Mouse (Mus musculus) retina, postnatal 1 day (tissue): Measurements from ENCODE around the gene Svs1.
"Not testable (repeated sequence)": the region's sequence is repeated elsewhere in the genome, so short reads cannot be mapped to it uniquely, and the experiment has no call there.

Experiments
- DNase-seq: peaks from one replicate; pipeline ENCODE4 v3.0.0-alpha.2; 2012

The Svs1 gene

DNA sequence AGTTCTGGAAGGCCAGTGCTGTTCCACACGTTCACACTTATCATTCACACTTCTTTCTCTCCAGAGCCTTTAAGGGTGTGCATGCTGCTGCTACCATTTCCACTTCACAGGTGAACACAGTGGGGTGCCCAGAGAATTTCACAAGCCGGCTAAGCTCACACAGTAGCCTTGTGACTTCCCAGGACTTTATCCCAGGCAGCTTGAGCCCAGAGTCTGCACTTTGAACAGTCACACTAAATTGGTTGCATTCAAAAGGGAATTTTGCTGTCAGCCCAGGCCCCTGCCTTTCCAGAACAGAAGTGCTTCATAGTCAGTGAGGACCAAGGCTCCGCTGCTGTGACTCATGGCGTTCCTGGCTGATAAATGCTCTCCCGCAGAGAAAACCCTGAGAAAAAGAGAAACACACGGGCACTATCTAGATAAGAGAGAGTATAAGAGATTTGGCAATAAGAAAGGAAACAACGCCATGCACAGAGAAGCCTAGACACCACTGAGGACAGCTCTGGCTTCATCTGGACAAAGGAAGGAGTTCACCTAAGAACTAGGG, at the start of gene Svs1:
Gene Svs1 (plus strand): TSS at position 418 of the 547 bp plus-strand sequence.
- no peak for DNase-seq

DNA sequence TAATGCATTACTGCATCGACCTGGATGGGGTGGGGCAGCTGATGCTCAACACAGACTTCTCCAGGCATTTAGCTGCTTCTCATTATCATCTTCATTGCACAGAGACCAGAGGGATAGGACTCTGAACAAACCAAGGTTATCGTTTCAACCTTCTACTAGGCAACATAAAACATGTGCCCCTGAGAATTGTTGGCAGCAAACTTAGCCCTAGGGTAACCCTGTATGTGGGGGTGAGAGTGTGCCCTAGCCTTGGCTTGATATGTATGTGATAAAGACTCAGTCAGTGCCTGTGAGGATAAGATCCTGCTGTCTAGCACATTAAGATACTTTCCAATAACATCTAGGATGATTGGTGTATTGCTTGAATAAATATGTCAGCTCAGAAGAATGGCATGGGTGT, 37.1 kb upstream of the Svs1 start:
- DNase-seq = no peak

DNA sequence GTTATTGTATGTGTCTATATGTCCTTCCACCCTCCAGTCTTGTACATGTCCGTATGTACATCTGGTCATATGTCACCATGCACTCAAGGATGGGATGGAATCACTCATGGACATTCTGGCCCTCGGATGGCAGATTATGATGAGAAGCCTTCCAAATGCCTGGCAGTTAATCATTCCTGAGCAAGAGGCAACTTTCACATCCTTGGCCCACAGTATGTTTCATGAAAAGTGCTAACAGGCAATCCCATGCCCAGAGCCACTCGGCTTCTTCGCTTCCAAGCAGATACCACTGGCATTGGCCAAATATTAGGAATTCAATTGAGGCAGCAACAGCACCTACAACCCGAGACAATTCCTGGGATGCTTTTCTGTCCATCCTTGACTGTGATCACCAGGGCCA, 36.0 kb upstream of the Svs1 start:
- DNase-seq = no peak

DNA sequence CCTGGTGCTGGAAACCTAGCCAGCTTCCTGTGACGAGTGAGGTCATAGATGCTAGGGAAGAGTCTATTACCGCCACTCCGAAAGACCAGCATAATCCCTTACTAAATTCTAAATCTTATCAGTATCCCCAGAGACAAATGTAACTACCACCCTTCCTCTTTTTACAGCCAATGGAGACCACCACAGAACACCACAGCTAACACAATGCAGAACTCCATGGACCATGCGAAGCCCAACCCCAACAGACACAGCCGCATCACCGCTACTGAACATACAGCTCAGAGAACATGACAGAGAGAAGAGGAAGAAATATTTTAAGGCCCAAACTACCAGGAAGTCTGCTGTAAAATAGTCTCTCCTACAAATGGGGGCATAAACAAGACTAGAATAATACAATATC, 35.0 kb upstream of the Svs1 start:
- no peak for DNase-seq

DNA sequence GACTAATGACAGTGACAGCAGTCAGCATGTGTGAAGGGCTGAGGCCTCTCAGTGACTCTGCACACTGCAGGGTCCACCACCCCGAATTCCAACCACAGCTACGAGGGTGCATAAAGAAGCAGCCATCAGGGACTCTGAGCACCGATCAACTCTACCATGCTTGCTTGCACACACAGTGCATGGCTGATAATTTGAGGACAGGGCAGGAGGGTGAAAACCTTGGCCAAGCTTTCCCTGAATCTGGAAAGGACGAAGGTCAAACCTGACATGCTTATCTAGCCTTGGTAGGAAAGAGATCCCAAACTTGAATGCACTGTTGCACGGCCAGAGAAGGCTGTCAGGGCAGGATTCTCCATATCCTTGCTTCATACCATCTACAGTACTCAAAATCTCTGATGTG, 33.4 kb upstream of the Svs1 start:
- DNase-seq = no peak

DNA sequence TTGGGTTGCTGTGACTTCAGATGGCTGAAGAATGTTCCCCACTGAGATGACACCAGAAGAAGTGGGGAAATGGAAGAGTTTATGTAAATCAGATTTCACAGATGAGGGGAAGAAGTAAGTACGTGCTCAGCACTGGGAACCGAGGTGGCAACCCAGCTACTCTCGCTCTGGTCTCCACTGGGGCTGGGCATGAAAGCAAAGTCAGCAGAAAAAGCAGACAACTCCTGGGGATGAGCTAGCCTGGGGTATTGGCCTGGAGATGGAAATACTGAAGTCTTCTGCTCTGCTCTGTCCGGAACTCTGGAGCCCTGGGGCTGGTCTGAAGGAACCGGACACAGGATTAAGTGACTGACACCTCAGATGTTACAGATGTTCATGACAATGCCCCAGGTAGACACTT, 32.5 kb upstream of the Svs1 start:
- no peak for DNase-seq

DNA sequence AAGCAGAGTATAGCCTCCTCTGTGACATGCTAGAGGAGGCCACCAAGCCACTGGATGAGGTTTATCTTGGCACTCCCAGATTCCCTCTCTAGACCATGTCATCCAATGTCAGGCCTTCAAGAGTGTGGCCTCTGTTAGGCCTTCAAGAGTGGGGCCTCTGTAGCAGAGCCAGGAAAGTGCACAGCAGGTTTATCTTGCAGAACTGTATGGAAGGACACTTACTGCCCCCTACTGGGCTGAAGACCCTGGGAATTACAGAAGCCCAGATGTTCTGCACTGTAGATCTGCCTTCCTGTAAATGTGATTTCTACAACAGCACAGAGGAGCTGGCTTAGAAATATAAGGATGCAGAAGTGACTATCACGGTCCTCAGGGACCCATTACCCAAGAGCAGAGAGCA, 31.7 kb upstream of the Svs1 start:
- DNase-seq = peak; percentile 62

DNA sequence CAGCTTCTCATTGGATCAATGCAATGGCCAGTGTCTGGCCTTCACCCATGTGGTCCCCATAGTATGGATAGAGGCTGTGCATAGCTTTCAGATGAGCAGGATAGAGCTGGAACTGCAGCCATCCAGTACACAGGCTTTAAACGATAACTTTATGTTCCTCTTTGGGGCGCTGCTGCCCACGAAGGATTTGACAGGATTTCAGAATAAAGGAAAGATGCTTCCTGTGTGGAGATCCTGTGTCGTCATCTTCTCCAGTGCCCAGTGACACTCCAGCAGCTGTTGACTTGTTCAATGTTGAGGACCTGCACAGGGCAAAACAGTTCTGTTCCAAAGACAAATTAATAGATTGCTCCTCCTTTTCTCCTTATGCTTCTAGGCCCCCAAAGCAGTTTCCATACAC, 29.9 kb upstream of the Svs1 start:
- DNase-seq = no peak

DNA sequence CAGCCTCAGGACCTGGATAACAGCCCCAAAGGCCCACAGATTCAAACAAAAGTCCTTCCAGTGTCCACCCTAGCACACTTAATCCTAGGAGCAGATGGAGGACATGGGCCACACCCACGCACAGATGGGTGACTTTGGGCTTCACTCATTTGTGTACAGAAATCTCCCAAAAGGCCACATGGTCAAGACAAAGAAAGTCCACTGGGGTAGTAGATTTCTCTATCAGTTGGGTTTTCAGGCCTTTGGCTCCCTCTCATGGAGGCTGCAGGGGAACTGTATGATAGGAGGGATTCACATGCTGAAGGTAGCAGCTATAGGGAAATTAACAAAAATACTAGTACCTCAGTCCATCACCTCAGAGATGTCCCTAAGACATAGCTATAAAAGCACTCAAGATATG, 28.6 kb upstream of the Svs1 start:
- DNase-seq = peak; percentile 65

DNA sequence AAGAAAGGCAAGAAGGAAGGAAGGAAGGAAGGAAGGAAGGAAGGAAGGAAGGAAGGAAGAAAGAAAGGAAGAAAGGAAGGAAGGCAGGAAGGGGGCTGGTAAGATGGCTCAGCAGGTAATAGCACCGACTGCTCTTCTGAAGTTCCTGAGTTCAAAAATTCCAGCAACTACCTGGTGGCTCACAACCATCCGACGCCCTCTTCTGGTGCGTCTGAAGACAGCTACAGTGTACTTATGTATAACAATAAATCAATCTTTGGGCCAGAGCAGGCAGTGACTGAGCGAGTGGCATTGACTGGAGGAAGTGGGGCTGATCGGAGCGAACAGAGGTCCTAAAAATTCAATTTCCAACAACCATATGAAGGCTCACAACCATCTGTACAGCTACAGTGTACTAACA, 27.5 kb upstream of the Svs1 start:
- peak; percentile 14 for DNase-seq

DNA sequence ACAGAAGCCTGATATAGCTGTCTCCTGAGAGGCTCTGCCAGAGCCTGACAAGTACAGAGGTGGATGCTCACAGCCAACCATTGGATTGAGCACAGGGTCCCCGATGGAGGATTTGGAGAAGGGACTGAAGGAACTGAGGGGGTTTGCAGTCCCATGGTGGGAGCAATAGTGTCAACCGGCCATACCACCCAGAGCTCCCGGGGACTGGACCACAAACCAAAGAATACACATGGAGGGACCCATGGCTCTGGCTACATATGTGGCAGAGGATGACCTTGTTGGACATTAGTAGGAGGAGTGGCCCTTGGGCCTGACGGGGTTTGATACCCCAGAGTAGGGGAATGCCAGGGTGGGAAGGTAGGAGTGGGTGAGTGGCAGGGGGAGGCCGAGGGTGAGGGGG, 20.0 kb upstream of the Svs1 start:
- DNase-seq = not testable (repeated sequence)

DNA sequence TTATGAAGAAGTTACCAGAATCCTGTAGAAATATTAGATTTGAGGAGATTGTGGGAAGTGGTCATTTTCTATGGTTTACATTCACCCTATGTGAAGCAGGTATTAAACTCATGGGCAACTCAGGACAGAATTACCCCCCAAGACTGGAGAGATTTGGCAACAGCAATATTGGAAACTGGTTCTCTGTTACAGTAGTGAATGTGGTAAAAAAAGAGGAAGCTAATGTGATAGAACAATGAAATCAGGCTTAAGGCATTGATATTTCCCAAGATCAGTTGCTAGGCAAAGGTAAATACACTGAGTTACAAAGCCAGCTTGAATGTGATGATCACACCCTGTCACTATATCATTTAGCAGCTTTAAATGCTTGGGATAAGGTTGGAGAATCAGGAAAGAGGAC, 18.8 kb upstream of the Svs1 start:
- no peak for DNase-seq

DNA sequence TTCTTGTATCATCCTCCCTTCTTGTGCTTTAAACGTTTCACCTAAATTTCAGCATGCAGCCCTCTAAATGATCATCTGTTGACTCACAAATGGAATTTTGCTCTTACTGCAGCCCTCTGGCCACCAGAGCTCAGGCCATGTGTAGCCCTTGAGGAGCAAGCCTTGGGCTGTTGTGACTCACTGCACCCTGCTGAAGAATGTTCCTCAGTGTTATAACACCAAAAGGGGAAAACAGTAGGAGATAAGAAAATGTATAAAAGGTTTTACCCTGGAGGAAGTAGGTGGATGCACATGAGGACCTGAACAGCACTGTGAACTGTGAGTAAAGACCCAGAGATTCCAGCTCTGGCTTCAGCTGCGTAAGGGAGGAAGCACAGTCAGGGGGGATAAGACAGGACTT, 12.0 kb upstream of the Svs1 start, which contains the start of gene Doxl2:
Gene Doxl2 (plus strand): TSS at position 301 of the 400 bp plus-strand sequence.
- DNase-seq = no peak

DNA sequence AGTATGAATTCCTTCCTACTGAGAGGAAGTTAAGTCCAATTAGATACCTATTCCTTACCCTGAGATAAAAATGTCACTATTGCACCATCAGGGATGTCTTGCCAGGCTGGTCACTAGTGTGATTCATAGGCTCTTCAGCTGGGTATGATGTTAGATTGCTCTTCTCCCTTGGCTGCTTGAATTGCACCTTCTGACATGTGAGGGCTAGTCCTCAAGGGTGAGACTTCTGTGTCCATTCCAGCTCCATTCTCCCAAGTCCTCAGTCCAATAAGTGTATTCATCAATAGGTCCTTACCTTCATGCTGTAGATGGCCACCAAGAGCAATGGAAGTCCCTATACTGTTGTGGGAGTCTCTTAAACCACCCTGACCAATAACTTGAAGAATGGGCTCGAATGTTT, 7.0 kb upstream of the Svs1 start:
- DNase-seq = no peak

DNA sequence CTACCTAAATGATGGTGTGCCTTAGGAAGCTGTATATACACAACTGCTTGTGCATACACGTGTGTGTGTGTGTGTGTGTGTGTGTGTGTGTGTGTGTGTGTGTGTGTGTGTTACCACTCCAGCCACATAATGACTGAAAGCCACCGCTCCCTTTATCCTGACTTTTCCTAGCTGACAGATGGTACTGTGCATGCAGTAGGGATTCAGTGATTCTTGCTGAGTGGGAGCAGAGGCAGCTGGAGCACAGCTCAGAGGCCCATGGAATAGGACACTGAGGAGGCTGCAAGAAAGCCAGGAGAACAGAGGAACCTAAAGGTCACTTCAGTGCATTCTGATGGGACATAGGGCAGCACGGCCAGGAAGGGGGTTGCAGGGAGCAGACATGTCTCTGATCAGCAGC, 4.4 kb upstream of the Svs1 start:
- no peak for DNase-seq

DNA sequence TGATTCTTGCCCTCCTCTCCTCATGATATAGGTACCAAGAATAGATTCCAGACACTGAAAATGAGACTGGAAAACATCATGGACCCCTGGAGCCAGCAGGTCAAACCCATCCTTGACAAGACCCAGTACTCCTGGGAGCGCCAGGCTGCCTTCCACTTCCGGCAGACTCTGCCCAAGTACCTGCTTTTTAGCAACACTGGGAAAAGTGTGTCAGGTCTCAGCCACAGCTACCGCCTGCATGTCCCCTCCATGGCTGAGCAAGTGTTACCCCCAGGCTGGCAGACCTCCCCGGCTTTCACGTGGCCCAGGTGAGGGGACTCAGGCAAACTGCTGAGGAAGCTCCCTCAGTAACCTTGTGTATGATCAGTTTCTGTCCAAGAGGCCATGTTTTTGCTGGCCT, 3.3 kb downstream of the Svs1 start:
- no peak for DNase-seq

DNA sequence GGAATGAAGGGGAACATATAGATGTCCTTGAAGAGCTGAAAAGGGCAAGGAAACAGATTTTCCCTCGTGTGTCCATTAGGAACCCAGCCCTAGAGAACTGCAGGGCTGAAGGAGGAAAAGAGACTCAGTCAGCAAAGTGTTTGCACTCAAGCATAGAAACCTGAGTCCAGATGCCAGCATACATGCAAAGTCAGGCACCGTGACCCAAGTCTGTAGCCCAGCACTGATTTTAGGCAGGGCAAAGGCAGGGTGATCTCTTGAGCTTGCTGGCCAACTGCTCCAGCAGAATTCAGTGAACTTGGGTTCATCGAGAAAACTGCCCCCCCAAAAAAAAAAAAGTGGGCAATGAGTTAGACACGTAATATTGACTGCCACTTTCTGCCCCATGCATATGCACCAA, 5.3 kb downstream of the Svs1 start:
- DNase-seq = no peak

DNA sequence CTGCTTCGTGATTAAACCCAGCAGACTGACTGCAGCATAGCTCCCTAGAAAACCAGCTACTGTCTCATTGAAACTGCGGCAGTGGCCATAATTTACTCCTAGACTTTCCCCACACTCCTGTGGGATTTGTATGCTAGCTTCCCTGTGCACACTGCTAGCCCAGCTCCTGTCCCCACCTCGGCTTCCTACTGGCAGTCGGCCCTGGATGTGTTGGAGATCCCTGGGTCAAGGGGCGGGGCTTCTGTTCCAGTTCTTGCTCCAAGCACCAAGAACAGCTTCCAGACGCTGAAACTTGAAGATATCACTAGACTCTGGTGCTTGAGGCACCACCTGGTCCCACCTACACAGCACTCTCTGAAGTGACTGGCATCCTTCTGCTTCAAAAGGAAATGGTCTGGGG, 11.5 kb downstream of the Svs1 start:
- no peak for DNase-seq

DNA sequence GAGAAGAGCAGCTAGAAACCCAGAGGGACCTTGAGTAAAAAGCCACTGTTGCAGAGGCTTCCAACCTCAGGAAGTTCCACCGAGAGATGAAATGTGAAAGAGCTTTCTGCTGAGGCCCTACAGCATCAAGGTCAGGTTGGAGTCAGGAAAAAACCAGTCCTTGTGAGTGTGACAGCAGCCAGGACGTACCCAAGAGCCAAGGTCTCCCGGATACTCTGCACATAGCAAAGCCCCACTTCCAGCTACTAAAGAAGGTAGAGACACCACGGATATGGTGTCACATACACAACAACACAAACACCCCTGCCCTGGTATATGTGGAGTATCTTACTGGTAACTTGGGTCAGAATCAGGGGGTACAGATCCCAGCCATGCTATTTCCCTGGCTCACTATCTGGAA, 12.1 kb downstream of the Svs1 start:
- DNase-seq = no peak

DNA sequence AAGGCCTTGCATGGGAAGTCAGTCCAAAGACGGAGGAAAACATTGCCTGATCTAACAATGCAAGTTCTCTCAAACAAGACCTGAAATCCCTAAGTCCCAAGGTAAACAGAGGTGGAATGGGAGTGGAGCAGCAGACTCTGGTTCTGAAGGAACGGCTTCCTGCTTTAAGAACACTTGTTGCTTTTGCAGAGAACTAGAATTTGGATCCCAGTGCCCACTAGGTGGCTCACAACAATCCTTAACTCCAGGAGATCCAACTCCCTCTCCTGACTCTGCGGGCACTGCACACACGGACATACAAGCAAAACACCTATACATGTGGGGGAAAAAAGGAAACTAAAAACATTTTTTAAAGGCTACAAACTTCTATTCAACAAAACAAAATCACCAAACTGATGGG, 16.7 kb downstream of the Svs1 start:
- DNase-seq = no peak

DNA sequence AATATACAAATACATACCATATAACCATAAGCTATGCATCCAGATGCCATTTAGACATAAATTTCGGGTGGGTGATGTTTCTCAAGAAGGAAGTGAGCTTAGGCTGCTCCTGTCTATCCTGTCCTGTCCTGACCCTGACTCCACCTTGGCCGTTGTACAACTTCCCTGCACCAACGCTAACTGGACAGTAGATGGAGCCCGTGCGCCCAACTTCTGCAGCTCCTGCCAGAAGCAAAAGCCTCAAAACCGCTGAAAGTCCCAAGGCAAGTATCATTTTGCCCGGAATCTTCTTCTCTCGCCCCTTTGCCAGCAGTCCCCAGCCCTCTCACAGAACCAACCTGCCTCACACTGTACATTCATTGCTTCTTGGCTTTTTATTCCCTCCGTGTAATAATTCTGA, 21.3 kb downstream of the Svs1 start:
- DNase-seq = peak; percentile 78

DNA sequence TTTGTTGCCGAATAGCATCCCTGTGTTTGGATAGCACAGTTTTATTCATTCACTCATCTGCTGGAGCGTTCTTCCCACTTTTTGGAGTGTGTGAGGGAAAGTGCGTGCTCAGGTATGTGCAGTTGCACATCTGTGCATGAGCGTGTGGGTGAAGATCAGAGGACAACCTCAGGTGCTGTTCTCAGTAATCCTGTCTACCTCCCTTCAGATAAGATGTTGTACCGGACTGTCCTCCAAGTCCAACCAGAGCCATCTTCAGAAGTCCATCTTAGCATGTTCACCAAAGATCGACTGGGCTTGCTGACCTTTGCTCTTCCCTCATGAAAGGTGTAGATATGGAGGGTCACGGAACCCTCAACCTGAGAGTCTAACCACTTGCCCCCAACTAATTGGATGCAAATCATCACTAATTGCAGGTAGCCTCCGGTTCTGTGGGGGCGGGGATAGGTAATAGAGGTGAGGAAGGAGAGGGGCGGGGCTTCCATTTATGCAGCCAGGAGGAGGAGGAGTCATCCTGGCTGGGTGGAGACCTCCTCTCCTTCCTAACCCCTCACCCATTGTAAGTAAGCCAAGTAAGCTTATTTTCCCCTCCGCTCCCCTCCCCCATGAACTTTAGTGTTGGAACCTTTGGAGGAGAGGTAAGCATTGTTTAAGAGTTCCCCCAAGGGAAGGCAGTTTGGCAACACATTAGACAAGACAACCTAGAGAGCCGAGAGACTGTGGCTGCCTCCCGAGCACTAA, 21.9 kb downstream of the Svs1 start:
- DNase-seq = peak; percentile 19

DNA sequence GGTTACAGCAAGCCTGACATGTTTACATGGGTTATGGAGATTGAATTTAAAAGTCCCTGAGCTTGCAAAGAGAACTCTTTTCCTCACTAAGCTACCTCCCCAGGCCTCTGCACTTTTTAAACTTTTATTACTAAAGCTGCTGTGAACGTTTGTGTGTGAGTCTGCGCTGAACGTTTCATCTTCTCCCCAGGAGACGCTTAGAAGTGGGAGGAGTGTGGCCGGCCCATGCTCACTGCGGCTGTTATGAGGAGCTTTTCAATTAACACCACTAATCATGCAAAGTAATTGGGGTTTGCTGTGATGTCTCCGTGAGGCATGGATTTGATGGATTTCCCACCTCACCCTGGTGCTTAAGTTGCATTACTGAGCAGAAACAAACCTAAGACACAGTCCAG, 22.5 kb downstream of the Svs1 start:
- DNase-seq = peak; percentile 27

DNA sequence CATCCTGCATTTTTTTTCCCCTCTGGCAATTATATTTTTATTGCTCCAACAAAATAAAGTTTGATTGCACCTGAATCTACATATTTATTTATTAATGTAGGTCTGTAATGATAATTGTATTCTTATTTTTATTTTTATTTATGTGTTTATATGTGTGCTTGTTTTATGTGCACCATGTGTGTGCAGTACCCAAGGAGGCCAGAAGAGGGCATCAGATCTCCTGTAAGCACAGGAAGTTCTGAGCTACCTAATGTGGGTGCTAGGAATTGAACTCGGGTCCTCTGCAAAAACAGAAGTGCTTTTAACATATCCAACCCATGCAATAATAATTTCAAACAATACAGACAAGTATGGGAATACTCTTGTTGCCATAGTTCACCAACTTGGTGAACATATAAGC, 23.0 kb downstream of the Svs1 start:
- peak; percentile 16 for DNase-seq

DNA sequence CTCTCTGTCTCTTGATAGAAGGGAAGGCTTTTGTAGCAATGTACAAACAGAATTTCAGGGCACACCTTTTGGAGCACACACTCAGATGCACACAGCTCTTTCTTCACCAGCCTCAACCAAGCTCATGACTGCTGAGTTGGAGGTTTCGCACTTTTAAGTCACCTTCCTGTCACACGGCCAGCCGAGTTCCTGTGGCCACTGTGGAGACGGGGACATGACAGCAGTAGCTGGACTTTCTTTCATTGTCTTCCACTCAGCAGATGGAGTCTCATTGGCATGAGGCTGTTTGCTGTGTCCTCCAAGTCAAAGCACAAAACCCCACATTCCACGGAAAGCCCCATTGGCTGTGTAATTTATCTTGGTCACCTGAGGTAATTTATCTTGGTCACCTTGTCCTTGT, 24.5 kb downstream of the Svs1 start:
- DNase-seq = no peak
